8 mouse cellular contexts compared by ENCODE assay signal in genomic region chr14:46787454-46787786, GRCm38 (mm10). TPM values are rescaled to one million over a fixed set of nuclear protein-coding genes. Genes with fewer than 3 reads are reported as not detected.
DNase-seq lines count a peak whose midpoint lies in the region; ATAC-seq and TF ChIP-seq lines count a peak whose summit lies in the region.

No protein-coding gene starts in this region.

- H3K4me3 ChIP-seq in kidney, adult 2 months (ENCODE audit: insufficient read depth, low read depth, low read length), result peak overlapping the region; percentile 95
- H3K4me3 ChIP-seq in heart, embryonic 16.5 days (ENCODE audit: low read length), result peak overlapping the region; percentile 84

- DNase-seq in kidney, adult 2 months, result no peak
- DNase-seq in kidney, postnatal 36 days, result no peak
- DNase-seq in ZHBTc4 (ENCODE audit: low read depth, low spot score), result peak; percentile 32
- no peak for DNase-seq in adrenal gland, adult 18-20 months (ENCODE audit: low spot score in 2 of 2)
- DNase-seq in kidney, postnatal 14 days, result no peak
- DNase-seq in frontal cortex, postnatal 36 days (ENCODE audit: low spot score in 2 of 2), result no peak

- WGBS in kidney, adult 2 months, result under 1% methylated on average over 11 of the region's 11 CpGs
- WGBS in heart, embryonic 16.5 days, result 0% methylated on average over 11 of the region's 11 CpGs

- ATAC-seq in heart, embryonic 16.5 days (replicated peaks; ENCODE audit: extremely low read depth, insufficient read depth, low FRiP score), result no peak
- 0 out of 2 replicates have a peak, but pooled peaks have one; percentile 6 for ATAC-seq in megakaryocyte, adult 5-6 weeks (ENCODE audit: poor library complexity, severe bottlenecking)

- no peak for TF ChIP-seq CTCF in kidney, adult 2 months (conservative IDR thresholded peaks at IDR 0.05; ENCODE audit: insufficient read depth, insufficient read length, low read depth, low read length)

- H3K9ac ChIP-seq in heart, embryonic 16.5 days (ENCODE audit: low read length), result peak overlapping the region; percentile 92

- H3K27me3 ChIP-seq in kidney, adult 2 months (replicated peaks; ENCODE audit: control insufficient read depth, insufficient read depth, low read length), result no peaks in the 10 kb centered on the region
- no peaks in the 10 kb centered on the region for H3K27me3 ChIP-seq in heart, embryonic 16.5 days (ENCODE audit: control insufficient read depth, insufficient read depth, low read length)

- no peak overlapping the region; the same call in 1 of the 2 replicates for H3K27ac ChIP-seq in kidney, adult 2 months (ENCODE audit: insufficient read depth, low read depth, low read length)
- peak overlapping the region; percentile 94 for H3K27ac ChIP-seq in heart, embryonic 16.5 days (ENCODE audit: low read length)

- peak overlapping the region; percentile 79 for H3K4me2 ChIP-seq in heart, embryonic 16.5 days (ENCODE audit: low read depth, low read length)

- no peak for TF ChIP-seq POLR2A in kidney, adult 2 months (IDR thresholded peaks at IDR 0.05; ENCODE audit: low read depth, low read length)

- peaks cover 4% of the 10 kb centered on the region; the same call in 1 of the 2 replicates for H3K4me1 ChIP-seq in kidney, adult 2 months (ENCODE audit: control insufficient read depth, insufficient read depth, low read length)
- H3K4me1 ChIP-seq in heart, embryonic 16.5 days (ENCODE audit: control insufficient read depth, insufficient read depth, low read length), result peaks cover 17% of the 10 kb centered on the region

- H3K36me3 ChIP-seq in kidney, adult 2 months (ENCODE audit: control insufficient read depth, insufficient read depth, low read length), result no peaks in the 10 kb centered on the region
- peaks cover 4% of the 10 kb centered on the region; the same call in 1 of the 2 replicates for H3K36me3 ChIP-seq in heart, embryonic 16.5 days (ENCODE audit: control insufficient read depth, insufficient read depth)

- no peaks in the 10 kb centered on the region for H3K9me3 ChIP-seq in heart, embryonic 16.5 days (replicated peaks; ENCODE audit: control insufficient read depth, low read length)

RNA-seq across cellular contexts. Expression of gene Cnih1, which starts 0.8 kb away (rescaled TPM):
- 66.1 and 71.4 TPM in 2 replicates for polyA plus RNA-seq in kidney, adult 2 months (2012; rRNA removed)
- polyA plus RNA-seq in heart, embryonic 16.5 days (2015; fragmentation: Nextera tagmentation; extraction: Ambion mirVana), result 143 and 159 TPM in 2 replicates
- 100 and 109 TPM in 2 replicates for total RNA-seq in megakaryocyte, adult 5-6 weeks (2015)
- 55.4 and 60.2 TPM in 2 replicates for total RNA-seq in megakaryocyte, adult 5-6 weeks (2017)
- total RNA-seq in adrenal gland, adult 18-20 months (2021), result 100 to 1,000 TPM; 100 to 124 TPM

RNA-seq across cellular contexts. Expression of gene Cdkn3, which starts 27.1 kb away (rescaled TPM):
- polyA plus RNA-seq in kidney, adult 2 months (2012; rRNA removed), result 0.31 and 0.57 TPM in 2 replicates
- 43.0 and 44.8 TPM in 2 replicates for polyA plus RNA-seq in heart, embryonic 16.5 days (2015; fragmentation: Nextera tagmentation; extraction: Ambion mirVana)
- total RNA-seq in megakaryocyte, adult 5-6 weeks (2015), result 87.6 and 98.3 TPM in 2 replicates
- total RNA-seq in megakaryocyte, adult 5-6 weeks (2017), result 83.9 and 94.2 TPM in 2 replicates
- total RNA-seq in adrenal gland, adult 18-20 months (2021), result under 1 TPM; 0.53 to 0.67 TPM

RNA-seq across cellular contexts. Expression of gene Gmfb, which starts 34.6 kb away (rescaled TPM):
- polyA plus RNA-seq in kidney, adult 2 months (2012; rRNA removed), result 14.4 and 20.7 TPM in 2 replicates
- 48.3 and 53.8 TPM in 2 replicates for polyA plus RNA-seq in heart, embryonic 16.5 days (2015; fragmentation: Nextera tagmentation; extraction: Ambion mirVana)
- total RNA-seq in megakaryocyte, adult 5-6 weeks (2015), result 76.1 and 87.3 TPM in 2 replicates
- total RNA-seq in megakaryocyte, adult 5-6 weeks (2017), result 88.7 and 89.0 TPM in 2 replicates
- total RNA-seq in adrenal gland, adult 18-20 months (2021), result 100 to 1,000 TPM; 110 to 117 TPM

RNA-seq across cellular contexts. Expression of gene Cgrrf1, which starts 44.5 kb away (rescaled TPM):
- 33.0 and 35.9 TPM in 2 replicates for polyA plus RNA-seq in kidney, adult 2 months (2012; rRNA removed)
- polyA plus RNA-seq in heart, embryonic 16.5 days (2015; fragmentation: Nextera tagmentation; extraction: Ambion mirVana), result 27.0 and 28.4 TPM in 2 replicates
- 27.7 and 30.3 TPM in 2 replicates for total RNA-seq in megakaryocyte, adult 5-6 weeks (2015)
- 25.7 and 29.7 TPM in 2 replicates for total RNA-seq in megakaryocyte, adult 5-6 weeks (2017)
- total RNA-seq in adrenal gland, adult 18-20 months (2021), result 10 to 100 TPM; 48.2 to 50.9 TPM

Comparison
In these comparisons a context has a peak if more than half of its experiments do, and no peak if none do; other contexts are left out.
1. RNA of gene Cdkn3, which starts 27.1 kb away (total RNA-seq): 83.9 to 98.3 TPM in megakaryocyte, adult 5-6 weeks; 0.53 to 0.67 TPM in adrenal gland, adult 18-20 months; every median in the first group is over 10 times any median in the second.